Mouse (Mus musculus): Measurements from ENCODE around the gene Nbeal2. TPM values are rescaled to one million over a fixed set of nuclear protein-coding genes. Genes with fewer than 3 reads are reported as not detected.
A peak's percentile ranks its signal among the peaks of the same experiment; 100 is the strongest.
"Not testable (repeated sequence)": the region's sequence is repeated elsewhere in the genome, so short reads cannot be mapped to it uniquely, and the experiment has no call there.

Gene Nbeal2
- total and polyA plus RNA-seq, 2 experiments from 2014 or later = 1.8 to 11.5 TPM

DNA sequence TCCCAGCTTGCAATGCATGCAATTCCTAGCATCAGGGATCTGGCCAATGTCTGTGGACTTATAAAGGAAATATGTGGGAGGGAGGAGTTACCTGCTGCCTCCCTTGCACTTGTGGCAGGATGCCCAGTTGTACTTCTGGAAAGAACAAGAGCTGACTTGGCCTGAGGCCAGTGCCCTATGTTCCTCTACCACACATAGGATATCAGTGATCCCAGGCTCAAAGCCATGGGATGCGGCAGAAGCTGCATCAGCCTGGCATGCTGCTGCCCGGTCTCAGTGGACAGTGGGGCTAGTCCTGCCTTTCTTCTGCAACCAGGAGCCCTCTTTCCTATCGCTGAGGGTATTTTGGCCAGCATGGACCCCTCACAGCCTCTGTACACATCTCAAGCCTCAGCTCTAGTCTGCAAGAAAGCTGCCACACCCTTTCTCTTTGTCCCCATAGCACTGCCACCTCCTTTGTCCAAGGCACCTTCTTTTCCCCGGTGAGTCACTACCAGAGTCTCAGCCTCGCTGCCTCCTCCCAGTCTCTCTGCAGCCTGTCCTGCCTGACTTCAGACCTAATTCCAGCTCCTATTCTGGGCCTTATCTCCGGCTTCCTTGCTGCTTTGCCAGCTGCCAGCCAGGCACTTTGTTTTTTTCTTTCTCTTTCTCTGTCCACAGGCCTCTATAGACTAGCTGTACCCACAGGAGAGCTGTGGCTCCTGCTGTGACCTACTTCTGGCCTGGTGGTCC, 30.3 kb upstream of the Nbeal2 start:
- H3K36me3 ChIP-seq (ENCODE audit: insufficient read depth, low read length) = no peaks in the 10 kb centered on the region
- no peak overlapping the region for H3K4me3 ChIP-seq (ENCODE audit: low read length)
- no peaks in the 10 kb centered on the region for H3K9me3 ChIP-seq (ENCODE audit: low read length)
- peak overlapping the region; percentile 81 for H3K27ac ChIP-seq
- H3K4me2 ChIP-seq (ENCODE audit: low read depth, low read length) = no peak overlapping the region
- H3K27me3 ChIP-seq (ENCODE audit: insufficient read depth, low read length) = no peaks in the 10 kb centered on the region
- WGBS = 25% methylated on average over 6 of the region's 6 CpGs
- H3K4me1 ChIP-seq (ENCODE audit: insufficient read depth, low read length) = peaks cover 32% of the 10 kb centered on the region; the same call in 1 of the 2 replicates
- peak; percentile 44; the same call in 1 of the 2 replicates for ATAC-seq
- no peak overlapping the region; the same call in 1 of the 2 replicates for H3K9ac ChIP-seq (replicated peaks; ENCODE audit: low read length)
- DNase-seq (ENCODE audit: low spot score) = peak; percentile 85
- no peak for TF ChIP-seq CTCF (IDR thresholded peaks at IDR 0.05; ENCODE audit: low read depth)

DNA sequence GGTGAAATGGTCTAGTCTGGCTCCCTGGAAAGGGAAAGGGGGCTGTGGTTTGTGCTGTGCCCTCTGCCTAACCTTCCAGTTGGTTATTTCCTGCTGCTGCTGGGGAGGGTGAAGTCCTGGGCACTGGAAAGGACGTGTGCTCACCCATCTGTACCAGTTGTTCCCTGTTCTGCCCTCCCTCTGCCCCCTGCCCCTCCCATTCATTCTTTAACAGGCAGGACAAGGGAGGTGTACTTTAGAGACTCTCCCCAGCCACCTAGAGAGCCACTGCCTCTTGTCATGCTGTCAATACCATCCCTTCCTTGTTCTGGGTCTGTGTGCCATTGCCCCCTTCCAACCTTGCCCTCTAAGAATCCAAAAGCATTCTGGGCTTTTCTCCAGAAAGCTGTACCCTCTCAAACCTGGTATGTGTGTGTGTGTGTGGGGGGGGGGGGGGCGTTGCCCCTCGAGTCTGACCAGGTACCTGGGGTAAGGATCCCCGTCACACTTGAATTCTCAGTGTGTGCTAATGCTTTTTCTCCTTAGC, 29.7 kb upstream of the Nbeal2 start:
- no peaks in the 10 kb centered on the region for H3K36me3 ChIP-seq (ENCODE audit: insufficient read depth, low read length)
- no peak for DNase-seq (ENCODE audit: low spot score)
- 0 out of 2 replicates have a peak, but pooled peaks have one; percentile 11 for ATAC-seq
- H3K9ac ChIP-seq (replicated peaks; ENCODE audit: low read length) = no peak overlapping the region
- TF ChIP-seq CTCF (IDR thresholded peaks at IDR 0.05; ENCODE audit: low read depth) = no peak
- no peaks in the 10 kb centered on the region for H3K27me3 ChIP-seq (ENCODE audit: insufficient read depth, low read length)
- no peak overlapping the region for H3K4me2 ChIP-seq (ENCODE audit: low read depth, low read length)
- no peaks in the 10 kb centered on the region for H3K9me3 ChIP-seq (ENCODE audit: low read length)
- H3K27ac ChIP-seq = peak overlapping the region; percentile 81
- WGBS = 41% methylated on average over 4 of the region's 4 CpGs
- H3K4me3 ChIP-seq (ENCODE audit: low read length) = no peak overlapping the region
- H3K4me1 ChIP-seq (ENCODE audit: insufficient read depth, low read length) = peaks cover 32% of the 10 kb centered on the region; the same call in 1 of the 2 replicates

DNA sequence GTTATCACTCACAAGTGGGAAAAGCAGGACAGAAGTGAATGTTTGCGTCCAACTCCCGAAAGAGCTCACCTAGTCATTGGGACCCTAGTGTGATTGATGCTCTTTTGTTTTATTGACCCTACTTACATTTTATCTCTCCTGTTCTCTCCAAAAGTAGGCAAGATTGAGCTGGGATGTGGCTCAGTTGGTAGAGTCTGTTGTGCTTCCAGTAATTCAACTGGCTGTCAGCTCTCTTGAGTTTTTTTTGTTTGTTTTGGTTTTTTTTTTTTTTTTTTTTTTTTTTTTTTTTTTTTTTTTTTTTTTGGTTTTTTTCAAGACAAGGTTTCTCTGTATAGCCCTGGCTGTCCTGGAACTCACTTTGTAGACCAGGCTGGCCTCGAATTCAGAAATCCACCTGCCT, 28.7 kb upstream of the Nbeal2 start:
- H3K36me3 ChIP-seq (ENCODE audit: insufficient read depth, low read length); H3K9ac ChIP-seq (replicated peaks; ENCODE audit: low read length); ATAC-seq; H3K27ac ChIP-seq; H3K4me3 ChIP-seq (ENCODE audit: low read length); H3K9me3 ChIP-seq (ENCODE audit: low read length); DNase-seq (ENCODE audit: low spot score); H3K27me3 ChIP-seq (ENCODE audit: insufficient read depth, low read length); H3K4me2 ChIP-seq (ENCODE audit: low read depth, low read length): not testable (repeated sequence)
- 82% methylated on average over 3 of the region's 3 CpGs for WGBS
- peaks cover 32% of the 10 kb centered on the region; the same call in 1 of the 2 replicates for H3K4me1 ChIP-seq (ENCODE audit: insufficient read depth, low read length)

DNA sequence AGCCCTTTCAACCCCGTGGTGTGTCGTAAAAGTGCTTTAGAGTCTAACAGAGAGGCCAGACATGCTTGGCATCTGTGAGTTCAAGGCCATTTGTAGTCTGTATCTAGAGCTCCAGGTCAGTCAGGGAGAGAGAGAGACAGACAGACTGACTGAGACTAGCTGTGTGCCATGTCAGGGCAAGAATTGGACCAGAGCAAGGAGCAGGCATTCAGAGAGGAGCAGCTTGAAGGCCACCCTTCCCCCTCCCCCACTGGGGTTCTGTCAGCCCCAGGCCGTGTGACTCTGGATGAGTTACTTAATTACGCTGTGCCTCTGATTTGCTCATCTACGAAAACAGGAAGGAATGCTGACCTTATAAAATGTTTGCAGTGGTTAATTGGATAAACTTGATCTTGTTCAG, 28.3 kb upstream of the Nbeal2 start:
- WGBS = 46% methylated on average over 5 of the region's 5 CpGs
- no peak for TF ChIP-seq CTCF (IDR thresholded peaks at IDR 0.05; ENCODE audit: low read depth)
- H3K4me3 ChIP-seq (ENCODE audit: low read length) = no peak overlapping the region
- no peaks in the 10 kb centered on the region for H3K27me3 ChIP-seq (ENCODE audit: insufficient read depth, low read length)
- H3K27ac ChIP-seq = peak overlapping the region; percentile 64
- H3K9ac ChIP-seq (replicated peaks; ENCODE audit: low read length) = no peak overlapping the region
- ATAC-seq = no peak
- no peak for DNase-seq (ENCODE audit: low spot score)
- H3K9me3 ChIP-seq (ENCODE audit: low read length) = no peaks in the 10 kb centered on the region
- H3K4me1 ChIP-seq (ENCODE audit: insufficient read depth, low read length) = peaks cover 32% of the 10 kb centered on the region; the same call in 1 of the 2 replicates
- H3K4me2 ChIP-seq (ENCODE audit: low read depth, low read length) = no peak overlapping the region
- H3K36me3 ChIP-seq (ENCODE audit: insufficient read depth, low read length) = no peaks in the 10 kb centered on the region

DNA sequence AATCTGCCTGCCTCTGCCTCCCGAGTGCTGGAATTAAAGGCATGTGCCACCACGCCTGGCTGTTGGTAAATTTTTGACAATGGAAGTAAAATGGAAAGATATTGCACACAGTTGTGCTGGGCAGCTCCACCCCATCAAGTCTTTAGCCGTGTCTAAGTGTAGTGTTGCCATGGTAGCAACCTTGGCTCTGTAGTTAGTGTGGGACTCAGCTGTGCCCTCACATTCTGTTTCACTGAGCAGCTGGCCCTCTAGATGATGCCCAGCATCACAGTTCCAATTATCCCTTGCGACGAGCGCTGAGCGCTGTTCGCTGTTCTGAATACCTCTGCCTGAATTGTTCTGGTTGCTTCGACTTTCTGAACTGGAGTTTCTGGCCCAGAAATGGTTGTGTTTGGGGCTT, 27.9 kb upstream of the Nbeal2 start:
- no peak overlapping the region for H3K4me3 ChIP-seq (ENCODE audit: low read length)
- peaks cover 32% of the 10 kb centered on the region; the same call in 1 of the 2 replicates for H3K4me1 ChIP-seq (ENCODE audit: insufficient read depth, low read length)
- 31% methylated on average over 9 of the region's 9 CpGs for WGBS
- DNase-seq (ENCODE audit: low spot score) (peak; percentile 70), ATAC-seq (peak; percentile 75)
- peak overlapping the region; percentile 64 for H3K27ac ChIP-seq
- no peaks in the 10 kb centered on the region for H3K27me3 ChIP-seq (ENCODE audit: insufficient read depth, low read length)
- no peaks in the 10 kb centered on the region for H3K36me3 ChIP-seq (ENCODE audit: insufficient read depth, low read length)
- H3K9me3 ChIP-seq (ENCODE audit: low read length) = no peaks in the 10 kb centered on the region
- TF ChIP-seq CTCF (IDR thresholded peaks at IDR 0.05; ENCODE audit: low read depth) = no peak
- H3K9ac ChIP-seq (replicated peaks; ENCODE audit: low read length) = no peak overlapping the region
- H3K4me2 ChIP-seq (ENCODE audit: low read depth, low read length) = no peak overlapping the region

DNA sequence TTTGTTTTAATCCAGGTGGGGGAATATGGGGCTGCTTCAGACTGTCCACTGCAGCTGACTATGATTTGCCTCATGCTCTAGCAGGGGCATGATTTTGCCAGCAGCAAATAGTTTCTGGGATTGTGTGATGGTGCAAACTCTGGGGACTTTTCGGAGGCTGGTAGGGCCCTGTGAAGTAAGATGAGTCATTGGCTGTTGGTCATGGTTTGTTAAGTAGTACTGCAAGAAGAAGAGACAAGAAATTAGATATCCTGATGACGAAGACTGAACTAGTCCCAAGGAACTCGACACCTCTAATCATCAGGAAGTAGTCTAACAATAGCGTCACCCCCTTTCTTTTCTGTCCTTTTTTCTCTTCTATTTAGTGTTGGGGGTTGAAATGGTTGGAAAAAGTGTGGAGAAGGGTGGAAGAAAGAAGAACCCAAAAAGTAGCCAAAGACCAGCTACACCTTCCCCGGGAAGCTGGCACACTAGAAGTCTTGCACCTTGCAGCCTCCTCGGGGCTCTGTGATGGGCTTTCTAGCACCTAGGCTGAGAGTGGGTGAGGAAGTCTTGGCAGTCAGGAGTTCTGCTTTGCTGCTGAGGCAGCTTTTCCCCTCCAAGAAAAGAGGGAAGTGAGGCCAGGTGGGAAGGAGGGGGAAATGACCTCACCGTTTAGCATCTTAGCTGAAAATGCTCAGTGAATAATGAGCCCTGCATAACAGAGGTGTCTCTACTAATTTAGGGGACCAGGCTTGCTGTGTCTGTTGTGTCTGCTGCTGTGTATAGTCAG, 27.0 kb upstream of the Nbeal2 start:
- peaks cover 32% of the 10 kb centered on the region; the same call in 1 of the 2 replicates for H3K4me1 ChIP-seq (ENCODE audit: insufficient read depth, low read length)
- WGBS = 81% methylated on average over 7 of the region's 7 CpGs
- DNase-seq (ENCODE audit: low spot score) = no peak

More for the DNA sequence above, 27.0 kb upstream of the Nbeal2 start:
- TF ChIP-seq CTCF (IDR thresholded peaks at IDR 0.05; ENCODE audit: low read depth) = no peak
- Histone ChIP-seq H3K4me2 (ENCODE audit: low read depth, low read length) (no peak overlapping the region), H3K4me3 (ENCODE audit: low read length) (no peak overlapping the region), H3K9ac (replicated peaks; ENCODE audit: low read length) (no peak overlapping the region), H3K27me3 (ENCODE audit: insufficient read depth, low read length) (no peaks in the 10 kb centered on the region), H3K36me3 (ENCODE audit: insufficient read depth, low read length) (no peaks in the 10 kb centered on the region), H3K27ac (no peak overlapping the region), H3K9me3 (ENCODE audit: low read length) (no peaks in the 10 kb centered on the region)
- no peak for ATAC-seq

Measured in hindbrain, postnatal 0 days (tissue).